Mouse (Mus musculus) embryo, embryonic 9.5 days (tissue): ENCODE data around the gene Rab8b.
"Not testable (repeated sequence)": the region's sequence is repeated elsewhere in the genome, so short reads cannot be mapped to it uniquely, and the experiment has no call there.

ENCODE experiments used
- DNase-seq: peaks from one replicate; pipeline ENCODE4 v3.0.0-alpha.2; 2017; ENCODE audit errors: extremely low spot score

Rab8b gene

DNA sequence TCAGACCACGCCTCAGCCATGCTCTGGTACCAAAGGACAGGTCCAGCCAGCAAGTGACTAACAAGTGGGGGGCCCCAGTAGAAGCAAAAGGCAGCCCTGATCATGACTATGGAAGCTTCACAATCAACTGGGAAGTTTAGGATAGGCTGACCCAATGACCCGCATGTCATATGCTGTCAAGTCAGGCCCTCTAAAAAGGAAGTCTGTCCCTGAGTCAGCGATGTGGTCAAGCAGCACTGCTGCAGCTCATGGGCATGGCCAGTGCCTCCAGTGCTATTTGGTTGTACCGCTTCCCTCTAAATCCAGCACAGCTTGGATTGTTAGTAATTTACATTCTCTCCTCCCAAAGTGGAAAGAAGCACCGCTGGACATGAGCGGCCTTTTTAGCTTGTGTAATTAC is 32.7 kb downstream of the Rab8b start:
- DNase-seq, result no peak

DNA sequence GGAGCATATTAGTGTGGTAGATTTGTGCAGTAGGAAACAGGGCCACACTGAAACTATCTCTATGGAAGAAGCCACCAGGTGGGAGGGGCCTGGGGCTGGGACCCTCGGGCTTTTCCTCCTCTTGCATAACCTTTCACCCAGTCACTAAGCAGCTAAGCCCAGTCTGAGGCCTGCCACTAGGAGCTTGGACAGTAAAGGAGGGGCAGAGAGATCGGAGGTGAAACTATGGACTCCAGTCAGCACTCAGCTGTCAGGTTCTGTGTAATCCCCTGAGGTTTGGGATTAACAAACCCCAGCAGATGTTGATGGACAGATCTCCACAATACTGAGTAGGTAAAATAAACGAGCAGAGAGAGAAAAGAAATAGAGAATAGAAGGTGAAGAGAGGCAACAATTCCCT is 33.1 kb downstream of the Rab8b start:
- DNase-seq, result no peak

GRCm38 (mm10) chr9:66884609-66885008 is 34.9 kb downstream of the Rab8b start:
- no peak for DNase-seq

GRCm38 (mm10) chr9:66883500-66883899 is 36.0 kb downstream of the Rab8b start:
- no peak for DNase-seq

- no peak for DNase-seq
These were observed 37.1 kb downstream of the Rab8b start for GRCm38 (mm10) chr9:66882406-66882821.

DNA sequence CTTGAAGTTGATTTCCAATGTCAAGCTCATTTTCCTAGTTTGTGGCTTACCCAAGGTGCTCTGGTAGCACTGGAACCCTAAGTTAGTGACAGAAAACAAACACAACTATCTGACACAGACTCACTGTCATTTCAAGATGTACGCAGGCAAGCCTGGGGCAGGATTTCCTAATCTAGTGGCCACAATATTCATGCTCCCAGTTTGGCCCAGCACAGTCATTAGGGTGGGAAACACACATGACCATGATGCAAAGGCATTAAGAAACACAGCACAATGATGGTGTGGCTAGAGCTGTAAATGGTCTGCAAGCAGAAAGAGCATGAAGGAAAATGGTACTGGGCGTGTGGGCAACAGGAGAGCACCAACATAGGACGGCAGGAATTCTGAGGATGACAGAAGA is 37.6 kb downstream of the Rab8b start:
- no peak for DNase-seq

DNA sequence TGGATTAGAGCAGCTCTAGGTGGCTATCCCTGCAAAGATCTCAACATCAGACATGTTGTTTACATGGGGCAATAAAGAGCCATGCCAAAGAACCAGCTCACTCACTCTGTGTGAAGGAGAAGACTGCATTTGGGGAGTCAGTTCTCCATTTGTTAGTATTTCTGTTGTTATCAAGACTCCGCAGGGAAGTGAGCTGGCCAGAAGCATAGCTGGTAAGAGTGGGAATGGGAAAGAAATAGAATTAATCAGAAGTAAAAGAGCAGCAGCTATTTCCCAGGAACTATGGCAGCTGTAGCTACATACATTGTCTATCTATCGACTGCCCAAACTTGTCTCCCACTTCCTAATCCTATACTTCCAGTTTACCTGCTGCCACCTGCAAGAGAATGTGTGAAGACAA is 38.7 kb downstream of the Rab8b start:
- DNase-seq, result no peak

DNA sequence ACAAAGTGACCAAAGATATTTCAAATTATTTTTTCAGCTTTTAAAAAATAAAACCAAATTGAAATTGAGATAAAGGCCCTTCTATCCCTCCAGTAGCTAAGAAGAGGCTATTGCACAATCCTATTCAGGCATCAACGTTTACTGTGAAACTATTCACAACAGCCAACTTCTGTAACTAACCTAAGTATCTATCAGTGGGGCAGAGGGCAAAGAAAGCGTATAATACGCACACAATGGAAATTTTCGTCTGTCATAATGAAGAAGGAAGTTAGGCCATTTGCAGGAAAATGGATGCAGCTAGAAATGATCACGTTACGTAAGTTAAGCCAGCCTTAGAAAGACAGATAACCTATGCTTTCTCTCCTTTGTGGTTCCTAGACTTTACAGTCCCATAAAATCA is 40.0 kb downstream of the Rab8b start:
- DNase-seq, result no peak

DNA sequence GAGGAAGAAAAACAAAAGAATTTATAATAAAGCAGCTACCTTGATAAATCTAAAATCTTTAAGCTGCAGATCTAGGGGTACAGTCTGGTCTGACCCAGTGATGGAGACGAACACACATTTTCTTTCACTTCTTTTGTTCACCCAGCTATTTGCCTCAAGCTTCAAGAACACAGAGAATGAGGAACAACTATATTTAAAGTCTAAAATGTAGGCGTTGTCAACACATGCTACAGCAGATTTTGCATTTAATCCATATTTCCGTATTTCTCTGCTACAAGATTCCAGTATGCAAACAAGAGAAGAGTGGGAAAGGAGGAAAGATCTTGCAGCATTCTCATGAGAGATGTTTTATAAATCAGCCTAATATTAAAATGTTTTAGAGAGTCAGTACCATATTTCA is 40.6 kb downstream of the Rab8b start:
- DNase-seq, result no peak

- no peak for DNase-seq
These were observed 42.9 kb downstream of the Rab8b start for GRCm38 (mm10) chr9:66876577-66876976.

GRCm38 (mm10) chr9:66874297-66874696 is 45.2 kb downstream of the Rab8b start:
- no peak for DNase-seq

GRCm38 (mm10) chr9:66873531-66873930 is 46.0 kb downstream of the Rab8b start:
- DNase-seq, result no peak

- DNase-seq, result not testable (repeated sequence)
These were observed 46.5 kb downstream of the Rab8b start for GRCm38 (mm10) chr9:66873009-66873408.

DNA sequence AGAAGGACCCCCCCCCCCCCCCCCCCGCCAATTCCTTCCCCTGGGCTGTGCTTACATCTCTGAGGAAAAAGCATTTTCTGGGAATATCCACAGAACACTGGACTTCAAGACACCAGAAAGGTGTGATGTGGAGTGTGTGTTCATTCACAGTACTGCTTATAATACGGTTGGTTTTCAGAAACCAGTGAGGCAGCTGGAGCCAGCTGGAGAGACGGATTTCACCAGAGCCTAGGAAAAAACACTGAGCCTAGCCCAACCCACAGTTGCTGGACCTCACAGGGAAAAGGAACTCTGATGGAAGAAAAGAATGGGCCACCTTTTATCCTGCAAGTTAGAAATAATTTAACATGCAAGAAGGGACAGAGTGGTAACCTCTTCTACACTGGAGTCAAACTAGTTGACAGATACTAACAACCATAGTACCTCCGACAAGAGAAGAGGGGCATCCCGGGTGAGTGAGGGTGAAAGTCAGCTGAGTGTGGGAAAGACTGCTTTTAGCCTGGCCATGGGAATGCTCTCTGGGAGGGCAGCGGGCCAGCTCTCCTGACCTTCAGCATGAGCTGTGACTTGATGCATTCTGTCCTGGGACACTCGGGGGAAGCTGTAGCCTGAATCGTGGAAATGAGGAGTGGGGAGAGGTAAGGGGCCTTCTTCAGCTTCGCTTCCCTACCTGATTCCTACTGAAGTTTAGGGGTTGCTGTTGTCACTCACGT is 47.3 kb downstream of the Rab8b start:
- no peak for DNase-seq

DNA sequence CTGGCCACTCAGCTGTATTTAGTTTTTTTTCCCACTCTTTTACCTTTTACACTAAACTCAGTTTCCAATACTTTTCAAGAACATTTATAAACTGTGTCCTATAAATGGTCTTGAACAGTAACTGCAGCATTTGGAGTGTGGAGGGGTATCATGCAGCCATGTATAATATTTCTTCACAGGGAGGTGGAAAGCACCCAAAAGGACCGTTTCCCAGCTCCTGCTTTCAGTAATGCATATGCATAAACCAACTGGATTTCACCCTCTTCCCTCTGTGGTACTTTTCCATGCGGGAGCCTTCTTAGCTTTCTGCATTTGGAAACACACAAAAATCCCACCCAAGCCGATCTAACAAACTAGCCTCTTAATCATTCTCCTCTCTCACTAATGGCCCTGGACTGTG is 54.8 kb downstream of the Rab8b start:
- no peak for DNase-seq

DNA sequence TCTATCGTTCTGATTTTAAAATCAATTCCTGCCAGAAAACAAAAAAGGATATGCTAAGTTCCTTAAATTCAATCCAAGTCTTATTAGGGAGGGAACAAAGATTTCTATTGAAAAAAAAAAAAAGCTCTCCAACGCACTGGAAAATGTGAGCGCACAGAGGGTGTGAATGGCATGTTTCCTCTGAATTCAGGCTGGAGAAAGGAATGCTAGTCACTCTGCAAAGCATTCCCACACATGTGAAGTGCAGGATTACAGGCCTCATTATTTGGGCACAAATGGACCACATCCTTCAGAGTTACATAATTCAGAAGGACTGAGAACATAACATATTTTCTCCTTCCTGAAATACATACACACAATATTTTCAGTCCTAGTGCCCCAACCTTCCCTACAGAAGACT is 56.0 kb downstream of the Rab8b start:
- no peak for DNase-seq

DNA sequence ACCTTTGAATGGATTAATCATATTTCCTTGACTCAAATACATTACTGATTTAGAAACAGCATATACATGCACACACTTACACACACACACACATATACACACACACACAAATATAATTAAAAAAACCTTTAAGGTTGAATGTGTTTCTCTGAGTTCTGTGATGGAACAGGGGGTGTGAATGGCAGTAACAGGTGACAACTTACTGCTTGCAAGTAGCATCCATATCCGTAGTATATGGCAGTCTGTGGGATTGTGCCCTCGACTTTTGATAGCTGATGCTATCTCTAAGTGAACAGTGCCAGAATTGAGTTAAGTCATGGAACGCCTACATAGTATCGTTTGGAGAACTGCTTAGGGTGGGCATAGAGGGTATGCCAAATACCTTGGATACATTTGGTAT is 57.3 kb downstream of the Rab8b start:
- no peak for DNase-seq

GRCm38 (mm10) chr9:66861104-66861767 is 58.3 kb downstream of the Rab8b start:
- no peak for DNase-seq

DNA sequence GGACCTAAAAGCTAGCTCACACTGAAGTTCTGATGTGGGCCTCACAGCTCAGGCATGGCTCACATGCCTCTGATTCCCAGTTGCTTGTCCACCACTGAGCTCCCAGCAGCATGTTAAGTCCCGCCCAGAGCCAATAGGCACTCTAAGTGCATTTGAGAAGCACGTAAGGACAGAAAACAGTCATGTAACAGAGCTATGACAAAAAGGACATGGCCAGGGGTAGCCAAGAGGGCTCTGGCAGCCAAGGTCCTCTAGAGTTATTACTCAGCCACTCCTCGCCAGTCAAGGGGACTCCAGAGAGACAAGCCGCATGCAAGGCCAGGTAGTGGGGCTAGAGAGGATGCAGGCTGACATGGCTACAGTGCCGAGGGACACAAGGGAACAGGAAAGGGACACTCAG is 60.0 kb downstream of the Rab8b start:
- no peak for DNase-seq

GRCm38 (mm10) chr9:66855865-66856264 is 63.6 kb downstream of the Rab8b start:
- DNase-seq, result peak; percentile 15

DNA sequence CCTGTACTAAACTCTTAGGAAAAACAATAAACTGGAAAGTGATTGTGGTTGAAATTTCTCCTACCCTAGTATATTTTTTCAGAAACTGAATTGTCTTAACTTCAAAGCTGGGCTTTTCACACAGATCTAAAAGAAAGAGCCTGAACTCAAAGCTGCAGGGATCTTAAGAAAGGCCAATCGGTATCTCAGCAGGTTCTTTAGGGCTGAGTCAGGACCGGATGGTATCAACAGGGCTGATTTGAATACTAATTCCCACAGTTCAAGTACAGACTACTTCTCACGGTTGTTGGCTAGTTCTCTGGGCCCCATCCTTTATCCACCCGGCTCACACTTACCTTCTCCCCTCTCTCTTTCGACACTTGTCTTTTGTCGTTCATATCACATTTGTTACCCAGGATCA is 66.9 kb downstream of the Rab8b start:
- DNase-seq, result no peak

DNA sequence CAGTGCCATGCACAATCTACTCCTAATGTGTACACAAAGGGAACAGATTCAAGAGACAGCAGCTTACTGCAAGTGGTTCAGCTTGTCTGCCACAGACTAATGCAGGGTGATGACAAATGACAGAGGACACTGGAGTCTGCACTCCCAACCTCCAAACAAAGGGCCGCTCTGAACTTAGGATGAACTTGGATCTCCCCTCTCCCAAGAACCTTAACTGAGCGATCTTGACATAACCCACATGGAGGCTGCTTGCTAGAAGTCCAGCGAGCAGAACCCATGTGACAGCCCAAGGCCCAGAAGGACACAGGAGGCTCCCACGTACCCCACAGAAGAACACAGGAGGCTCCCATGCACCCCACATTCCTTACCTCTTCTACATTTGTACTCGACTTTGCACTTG is 68.5 kb downstream of the Rab8b start:
- no peak for DNase-seq

GRCm38 (mm10) chr9:66846822-66847221 is 72.7 kb downstream of the Rab8b start:
- no peak for DNase-seq

DNA sequence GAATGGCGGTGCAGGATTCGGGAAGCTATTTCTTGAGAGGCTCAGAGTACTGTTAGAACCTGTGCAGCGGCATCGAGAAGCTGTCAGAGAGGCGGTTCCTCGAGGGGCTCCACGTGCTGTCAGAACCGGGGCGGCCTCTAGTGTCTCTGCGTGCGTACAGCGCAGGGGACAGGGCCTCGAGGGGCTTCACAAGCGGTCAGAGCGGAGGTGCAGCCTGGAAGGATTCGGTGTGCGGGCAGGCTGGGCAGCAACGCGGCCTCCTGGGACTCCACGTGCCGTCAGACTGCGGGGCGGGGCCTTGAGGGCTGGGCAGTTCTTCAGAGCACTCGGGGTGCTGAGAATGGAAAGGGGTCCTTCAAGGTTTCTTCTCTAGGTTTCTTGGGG is 84.4 kb downstream of the Rab8b start:
- no peak for DNase-seq
